Mouse (Mus musculus): Measurements from ENCODE around the gene Gm21188.
"Not testable (repeated sequence)": the region's sequence is repeated elsewhere in the genome, so short reads cannot be mapped to it uniquely, and the experiment has no call there.

The Gm21188 gene

GRCm38 (mm10) chr13:120026911-120027310 lies 25.1 kb downstream of the Gm21188 start, which contains the start of gene Gm36079:
Gm36079 (minus strand) TSS chr13:120027011.
- not testable (repeated sequence) for DNase-seq (ENCODE audit: low read depth, low spot score)

- not testable (repeated sequence) for DNase-seq (ENCODE audit: low read depth, low spot score)
Observed at GRCm38 (mm10) chr13:120026373-120026772, 25.6 kb downstream of the Gm21188 start.

- DNase-seq (ENCODE audit: low read depth, low spot score) = not testable (repeated sequence)
Observed at GRCm38 (mm10) chr13:120025576-120025975, 26.4 kb downstream of the Gm21188 start.

- DNase-seq (ENCODE audit: low read depth, low spot score) = not testable (repeated sequence)
Observed at GRCm38 (mm10) chr13:120025004-120025403, 27.0 kb downstream of the Gm21188 start.

GRCm38 (mm10) chr13:120024581-120024980 lies 27.4 kb downstream of the Gm21188 start:
- not testable (repeated sequence) for DNase-seq (ENCODE audit: low read depth, low spot score)

DNA sequence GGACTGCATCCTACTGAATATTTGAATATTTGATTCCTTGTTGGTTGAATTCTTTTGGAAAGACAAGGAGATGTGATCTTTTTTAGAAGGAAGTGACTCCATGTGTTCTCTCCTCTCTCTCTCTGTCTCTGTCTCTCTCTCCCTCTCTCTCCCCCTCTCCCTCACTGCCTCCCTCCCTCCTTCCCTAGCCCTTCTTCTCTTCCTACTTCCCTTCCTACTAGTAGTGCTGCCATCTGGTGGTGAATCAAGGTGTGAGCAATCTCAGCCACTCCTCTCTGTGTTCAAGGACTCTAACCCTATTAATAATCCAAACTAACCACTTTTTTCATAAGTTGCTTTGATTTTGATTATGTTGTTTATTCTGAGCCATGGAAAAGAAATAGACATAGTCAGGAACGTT lies 30.5 kb downstream of the Gm21188 start:
- peak; percentile 16 for DNase-seq (ENCODE audit: low read depth, low spot score)

DNA sequence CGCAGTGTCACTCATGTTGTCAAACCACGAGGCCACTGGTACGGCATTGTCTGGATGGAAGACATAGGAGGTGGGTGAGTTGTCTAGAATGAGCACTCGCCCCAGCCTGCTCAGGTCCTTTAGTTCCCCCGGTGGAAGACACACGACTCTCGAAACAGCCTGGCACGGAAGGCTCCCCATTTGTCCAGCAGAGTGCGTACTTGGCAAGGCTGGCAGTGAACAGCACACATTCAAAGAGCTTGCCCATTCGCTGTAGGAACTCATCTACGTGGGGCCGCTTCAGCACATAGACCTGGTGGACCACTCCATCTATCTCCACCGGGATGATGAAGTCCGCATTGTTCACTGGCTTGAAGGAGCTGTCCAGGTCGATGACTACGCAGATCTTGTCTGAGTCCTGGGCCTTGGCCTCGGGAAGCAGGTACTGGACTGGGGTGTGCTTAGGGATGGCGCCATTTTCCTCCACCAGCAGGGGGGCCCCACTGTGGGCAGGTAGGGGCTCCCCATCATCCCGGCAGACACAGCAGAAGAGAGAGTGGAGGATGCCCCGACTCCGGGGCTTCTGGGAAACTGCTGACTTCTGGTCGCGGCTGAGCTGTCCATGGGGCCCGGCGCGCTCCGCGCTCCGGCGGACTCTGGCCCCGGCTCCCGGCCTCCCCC lies 36.5 kb downstream of the Gm21188 start:
- DNase-seq (ENCODE audit: low read depth, low spot score) = not testable (repeated sequence)

DNA sequence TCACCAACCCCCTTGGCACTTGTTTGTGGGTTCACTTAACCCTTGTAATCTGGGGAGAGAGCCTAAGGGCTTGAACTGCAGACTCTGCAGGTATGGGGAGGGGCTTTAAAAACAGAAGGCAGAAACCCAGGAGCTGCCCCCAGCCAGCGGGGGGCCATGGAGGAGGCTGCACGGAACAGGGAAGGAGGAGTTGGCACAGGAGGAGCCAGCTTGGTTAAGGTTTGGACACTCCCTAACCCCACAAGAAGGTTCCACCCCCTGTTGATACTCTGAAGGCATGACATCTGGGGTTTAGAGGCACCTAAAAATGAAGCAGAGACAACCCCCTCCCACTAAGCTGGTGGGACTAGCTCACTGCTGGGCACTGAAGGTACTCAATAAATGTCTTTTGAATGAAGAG lies 38.0 kb downstream of the Gm21188 start:
- not testable (repeated sequence) for DNase-seq (ENCODE audit: low read depth, low spot score)

- not testable (repeated sequence) for DNase-seq (ENCODE audit: low read depth, low spot score)
Observed at GRCm38 (mm10) chr13:120013544-120013943, 38.5 kb downstream of the Gm21188 start.

DNA sequence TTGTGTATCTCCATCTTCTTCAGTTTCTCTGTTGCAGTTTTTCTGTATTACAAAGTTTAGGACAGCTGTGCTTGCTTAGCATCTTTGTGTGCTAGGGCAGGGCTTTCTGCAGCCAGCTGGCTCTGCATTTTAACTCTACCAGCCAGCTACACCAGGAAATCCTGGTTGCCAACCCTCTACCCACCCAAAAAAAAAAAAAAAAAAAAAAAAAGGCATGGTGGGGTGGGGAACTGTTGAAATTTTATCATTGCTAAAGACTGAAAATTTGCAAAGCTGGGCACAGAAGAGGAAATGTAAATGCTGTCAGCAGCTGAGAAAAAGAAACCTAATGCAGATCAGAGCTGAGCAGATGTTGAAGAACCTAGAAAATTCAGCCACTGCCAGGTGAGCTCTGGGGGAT lies 41.9 kb downstream of the Gm21188 start:
- DNase-seq (ENCODE audit: low read depth, low spot score) = not testable (repeated sequence)

DNA sequence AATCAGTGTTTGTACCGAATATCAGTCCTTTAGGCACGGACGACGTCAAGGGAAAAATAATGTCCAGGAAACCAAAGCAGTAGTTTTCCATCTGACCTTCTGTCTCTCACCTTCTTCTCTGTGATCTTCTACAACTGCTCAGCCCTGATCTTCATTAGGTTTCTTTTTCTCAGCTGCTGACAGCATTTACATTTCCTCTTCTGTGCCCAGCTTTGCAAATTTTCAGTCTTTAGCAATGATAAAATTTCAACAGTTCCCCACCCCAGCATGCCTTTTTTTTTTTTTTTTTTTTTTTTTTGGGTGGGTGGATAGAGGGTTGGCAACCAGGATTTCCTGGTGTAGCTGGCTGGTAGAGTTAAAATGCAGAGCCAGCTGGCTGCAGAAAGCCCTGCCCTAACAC lies 52.8 kb downstream of the Gm21188 start:
- DNase-seq (ENCODE audit: low read depth, low spot score) = not testable (repeated sequence)

GRCm38 (mm10) chr13:119998442-119999086 lies 53.4 kb downstream of the Gm21188 start:
- DNase-seq (ENCODE audit: low read depth, low spot score) = not testable (repeated sequence)

GRCm38 (mm10) chr13:119991917-119992496 lies 60.0 kb downstream of the Gm21188 start:
- DNase-seq (ENCODE audit: low read depth, low spot score) = not testable (repeated sequence)

GRCm38 (mm10) chr13:119991264-119991663 lies 60.7 kb downstream of the Gm21188 start:
- DNase-seq (ENCODE audit: low read depth, low spot score) = not testable (repeated sequence)
